Mouse (Mus musculus) liver, adult 2 months (tissue): ENCODE measurements around the gene Evx2.

Source experiments
- CTCF ChIP-seq: fragments of 200-500 bp; IDR thresholded peaks from 2 replicates; pipeline ENCODE4 v1.5.1; 2011; ENCODE audit warnings: low read depth, low read length, control low read depth
- POLR2A ChIP-seq: fragments of 200-500 bp; IDR thresholded peaks from 2 replicates; pipeline ENCODE4 v1.6.1; 2011; ENCODE audit warnings: low read length, control low read depth; ENCODE audit not compliant: insufficient read depth; ENCODE audit errors: extremely low read depth

DNA sequence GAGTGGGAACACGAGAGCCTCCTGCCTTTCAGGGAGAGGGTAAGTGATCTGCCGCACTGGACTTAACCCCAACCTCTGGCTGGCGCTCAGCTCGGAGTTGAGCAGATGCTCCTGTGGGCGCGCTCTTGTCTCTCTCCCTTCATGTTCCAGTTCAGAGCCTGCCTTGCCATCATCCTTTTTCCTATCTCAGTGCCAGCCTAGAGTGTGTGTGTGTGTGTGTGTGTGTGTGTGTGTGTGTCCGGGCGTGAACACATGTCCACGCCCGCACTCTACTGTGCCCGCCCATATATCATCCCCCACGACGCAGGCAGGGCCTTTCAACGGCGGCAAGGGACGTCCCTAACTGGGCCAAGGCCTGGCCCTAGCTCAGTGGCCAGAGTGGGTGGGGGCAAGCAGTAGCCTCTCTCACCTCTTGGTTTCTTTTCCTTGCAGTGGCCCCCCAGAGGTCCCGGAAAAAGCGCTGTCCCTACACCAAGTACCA lies 24.2 kb upstream of the Evx2 start:
- TF ChIP-seq CTCF (no peak), POLR2A (no peak)
